In the genomic region with DNA sequence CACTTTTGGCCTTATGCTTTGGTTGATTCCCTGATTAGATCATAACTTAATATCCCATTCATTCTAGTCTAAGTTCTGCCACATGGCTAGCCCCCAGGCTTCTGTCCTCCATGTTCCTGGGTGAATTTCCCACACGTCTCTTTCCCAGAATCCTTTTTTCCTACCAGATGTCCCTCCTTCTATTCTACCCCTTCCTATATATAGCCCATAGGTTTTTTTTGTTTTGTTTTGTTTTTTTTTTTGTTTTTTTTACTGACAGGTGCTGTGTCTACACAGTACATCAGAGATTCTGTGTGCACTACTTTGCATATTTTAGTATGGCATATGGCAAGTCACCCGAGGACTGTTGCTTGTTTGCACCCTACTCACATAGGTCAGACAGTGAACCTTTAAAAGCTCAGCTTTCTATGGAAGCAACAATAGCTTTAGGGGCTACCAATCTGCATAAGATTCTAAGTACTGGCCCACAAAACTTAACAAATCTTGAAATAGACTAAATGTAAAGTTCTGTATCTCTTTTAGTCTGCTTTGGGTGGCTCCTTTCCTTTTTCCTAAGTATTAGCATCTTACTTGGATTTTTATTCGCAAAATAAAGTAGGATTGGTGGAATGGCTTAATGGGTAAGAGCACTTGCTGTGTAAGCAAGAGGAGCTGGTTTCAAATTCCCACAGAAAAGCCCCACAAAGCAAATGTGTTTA, we compare ENCODE assay signal across 19 mouse cellular contexts. TPM values are rescaled to one million over a fixed set of nuclear protein-coding genes. Genes with fewer than 3 reads are reported as not detected.
DNase-seq lines count a peak whose midpoint lies in the region; ATAC-seq and TF ChIP-seq lines count a peak whose summit lies in the region.
"Had no signal": no experiment of that assay in that cellular context is flagged by ENCODE, and none has a peak within 500 bp of the region (broad histone marks: within the 10 kb centered on the region; RNA-seq: fewer than 3 reads in every experiment).

No protein-coding gene starts in this region.

- H3K27me3 ChIP-seq in heart, postnatal 0 days (ENCODE audit: control insufficient read depth, insufficient read depth, low read length) = no peaks in the 10 kb centered on the region
- no peaks in the 10 kb centered on the region for H3K27me3 ChIP-seq in embryonic facial prominence, embryonic 12.5 days
- no peaks in the 10 kb centered on the region for H3K27me3 ChIP-seq in midbrain, embryonic 11.5 days (ENCODE audit: control insufficient read depth, insufficient read depth, low read length)
- H3K27me3 ChIP-seq: CH12.LX; embryonic facial prominence, embryonic 13.5 days had no signal

- peak overlapping the region; percentile 96 for H3K27ac ChIP-seq in heart, postnatal 0 days (ENCODE audit: low read depth)
- no peak overlapping the region for H3K27ac ChIP-seq in embryonic facial prominence, embryonic 12.5 days
- H3K27ac ChIP-seq in midbrain, embryonic 11.5 days (ENCODE audit: low read depth, low read length) = peak overlapping the region; percentile 96

- ATAC-seq in heart, postnatal 0 days (ENCODE audit: insufficient read depth, low read depth) = no peak
- ATAC-seq in embryonic facial prominence, embryonic 12.5 days (ENCODE audit: insufficient number of reproducible peaks, insufficient read depth, low FRiP score, low TSS enrichment) = 0 out of 2 replicates have a peak, but pooled peaks have one; percentile 6
- ATAC-seq in midbrain, embryonic 11.5 days (ENCODE audit: low FRiP score) = peak; percentile 73

- peaks cover 22% of the 10 kb centered on the region for H3K4me1 ChIP-seq in heart, postnatal 0 days (ENCODE audit: control insufficient read depth, insufficient read depth)
- H3K4me1 ChIP-seq in embryonic facial prominence, embryonic 12.5 days = peaks cover 5% of the 10 kb centered on the region; the same call in 1 of the 2 replicates
- peaks cover 19% of the 10 kb centered on the region for H3K4me1 ChIP-seq in midbrain, embryonic 11.5 days (ENCODE audit: control insufficient read depth, insufficient read depth, low read length)

- peak; percentile 5 for DNase-seq in embryo, embryonic 9.5 days (ENCODE audit: extremely low spot score)
- no peak for DNase-seq in embryo, embryonic 10 days (ENCODE audit: low spot score)
- no peak for DNase-seq in heart, postnatal 0 days (ENCODE audit: low spot score)
- DNase-seq in heart, postnatal 10 days = no peak
- peak; percentile 90 for DNase-seq in midbrain, embryonic 11.5 days (ENCODE audit: low spot score, missing footprints)
- DNase-seq in right cerebral cortex, postnatal 10 days (ENCODE audit: low spot score in 2 of 2) = no peak
- no peak for DNase-seq in adrenal gland, postnatal 36 days
- DNase-seq: adrenal gland, postnatal 14 days; cerebellum, adult 9-11 months; gastrocnemius, postnatal 10 days; kidney, adult 2 months; kidney, postnatal 25 days; lung, embryonic 14.5 days; right cerebral cortex, postnatal 4 days had no signal

- H3K4me2 ChIP-seq in heart, postnatal 0 days (ENCODE audit: low read depth, low read length) = peak overlapping the region; percentile 25; the same call in 1 of the 2 replicates
- no peak overlapping the region for H3K4me2 ChIP-seq in embryonic facial prominence, embryonic 12.5 days (replicated peaks)
- peak overlapping the region; percentile 13; the same call in 1 of the 2 replicates for H3K4me2 ChIP-seq in midbrain, embryonic 11.5 days
- H3K4me2 ChIP-seq: embryonic facial prominence, embryonic 13.5 days; liver, embryonic 11.5 days; lung, embryonic 14.5 days had no signal

- TF ChIP-seq CTCF in heart, postnatal 0 days (IDR thresholded peaks at IDR 0.05; ENCODE audit: low read depth) = no peak

- no peak for TF ChIP-seq EP300 in heart, postnatal 0 days (IDR thresholded peaks at IDR 0.05; ENCODE audit: low read depth)

- no peaks in the 10 kb centered on the region for H3K9me3 ChIP-seq in heart, postnatal 0 days (replicated peaks; ENCODE audit: control insufficient read depth, low read length)
- no peaks in the 10 kb centered on the region for H3K9me3 ChIP-seq in embryonic facial prominence, embryonic 12.5 days
- H3K9me3 ChIP-seq in midbrain, embryonic 11.5 days (ENCODE audit: control insufficient read depth, low read length) = no peaks in the 10 kb centered on the region
- H3K9me3 ChIP-seq: embryonic facial prominence, embryonic 13.5 days had no signal

- H3K4me3 ChIP-seq in heart, postnatal 0 days (ENCODE audit: low read depth, low read length) = no peak overlapping the region
- H3K4me3 ChIP-seq in embryonic facial prominence, embryonic 12.5 days = no peak overlapping the region
- H3K4me3 ChIP-seq in midbrain, embryonic 11.5 days (ENCODE audit: low read depth, low read length) = no peak overlapping the region
- H3K4me3 ChIP-seq: embryonic facial prominence, embryonic 13.5 days; myocyte had no signal

- H3K36me3 ChIP-seq in heart, postnatal 0 days (replicated peaks; ENCODE audit: control insufficient read depth, insufficient read depth, low read length) = 0 out of 2 replicates have a peak, but pooled peaks cover 10% of the 10 kb centered on the region
- H3K36me3 ChIP-seq in embryonic facial prominence, embryonic 12.5 days = 0 out of 2 replicates have a peak, but pooled peaks cover 3% of the 10 kb centered on the region
- no peaks in the 10 kb centered on the region for H3K36me3 ChIP-seq in midbrain, embryonic 11.5 days (ENCODE audit: control insufficient read depth, insufficient read depth, low read length)

- 76% methylated on average over 3 of the region's 3 CpGs for WGBS in heart, postnatal 0 days
- WGBS in embryonic facial prominence, embryonic 12.5 days = 64% methylated on average over 3 of the region's 3 CpGs
- WGBS in midbrain, embryonic 11.5 days = 38% methylated on average over 3 of the region's 3 CpGs

- intact Hi-C loops in heart, postnatal 10 days (cut with DNase I) = no loop called here

- H3K9ac ChIP-seq in heart, postnatal 0 days (replicated peaks; ENCODE audit: low read depth, low read length) = no peak overlapping the region; the same call in 1 of the 2 replicates
- no peak overlapping the region for H3K9ac ChIP-seq in embryonic facial prominence, embryonic 12.5 days
- no peak overlapping the region for H3K9ac ChIP-seq in midbrain, embryonic 11.5 days (ENCODE audit: low read length)
- H3K9ac ChIP-seq: embryonic facial prominence, embryonic 13.5 days; lung, embryonic 14.5 days had no signal

RNA-seq across cellular contexts. Expression of a gene that starts 24.3 kb away (rescaled TPM):
- total RNA-seq in heart, postnatal 0 days (2014; rRNA removed; ENCODE audit: low replicate concordance) = 55.3 and 60.0 TPM in 2 replicates
- polyA plus RNA-seq in heart, postnatal 0 days (2015; fragmentation: Nextera tagmentation; extraction: Ambion mirVana) = 42.4 and 47.1 TPM in 2 replicates
- 10 to 100 TPM; 51.7 to 54.8 TPM for total RNA-seq in heart, postnatal 10 days (2021)
- polyA plus RNA-seq in embryonic facial prominence, embryonic 12.5 days (2016; fragmentation: Nextera tagmentation; extraction: Ambion mirVana) = 72.4 and 73.2 TPM in 2 replicates
- 116 and 123 TPM in 2 replicates for polyA plus RNA-seq in midbrain, embryonic 11.5 days (2014; fragmentation: Nextera tagmentation; extraction: Ambion mirVana)
- total RNA-seq in adrenal gland, postnatal 36 days (2021) = 10 to 100 TPM; 33.3 to 38.1 TPM

RNA-seq across cellular contexts. Expression of a gene that starts 40.0 kb away (rescaled TPM):
- 7.3 and 13.9 TPM in 2 replicates for total RNA-seq in heart, postnatal 0 days (2014; rRNA removed; ENCODE audit: low replicate concordance)
- polyA plus RNA-seq in heart, postnatal 0 days (2015; fragmentation: Nextera tagmentation; extraction: Ambion mirVana) = 9.7 and 11.5 TPM in 2 replicates
- total RNA-seq in heart, postnatal 10 days (2021) = 10 to 100 TPM in 1 of 2 experiments, 1 to 10 TPM in 1; 9.1 to 10.7 TPM
- 21.0 and 22.5 TPM in 2 replicates for polyA plus RNA-seq in embryonic facial prominence, embryonic 12.5 days (2016; fragmentation: Nextera tagmentation; extraction: Ambion mirVana)
- 18.3 and 20.6 TPM in 2 replicates for polyA plus RNA-seq in midbrain, embryonic 11.5 days (2014; fragmentation: Nextera tagmentation; extraction: Ambion mirVana)
- total RNA-seq in adrenal gland, postnatal 36 days (2021) = 1 to 10 TPM; 6.0 to 6.4 TPM

Comparison
In these comparisons a context has a peak if more than half of its experiments do, and no peak if none do; other contexts are left out.
1. DNase-seq: peak in embryo, embryonic 9.5 days (single experiment) and midbrain, embryonic 11.5 days (single experiment); none in embryo, embryonic 10 days (single experiment), heart, postnatal 0 days (single experiment), heart, postnatal 10 days (0 of 2), right cerebral cortex, postnatal 10 days (0 of 2) and adrenal gland, postnatal 36 days (0 of 2).